Mouse (Mus musculus): ENCODE results near the gene Prr5. TPM values are rescaled to one million over a fixed set of nuclear protein-coding genes. Genes with fewer than 3 reads are reported as not detected.

Gene Prr5
- polyA plus RNA-seq, 1 experiment from 2014 or later, result 9.2 TPM

- no peaks in the 10 kb centered on the region for H3K4me1 ChIP-seq (ENCODE audit: insufficient read depth, low read depth, low read length)
- H3K36me3 ChIP-seq (ENCODE audit: insufficient read depth, low read length), result no peaks in the 10 kb centered on the region
- WGBS, result 15% methylated on average over 3 of the region's 3 CpGs
- H3K27me3 ChIP-seq (replicated peaks; ENCODE audit: insufficient read depth, low read length), result 0 out of 2 replicates have a peak, but pooled peaks cover 4% of the 10 kb centered on the region
- H3K9me3 ChIP-seq (ENCODE audit: low read length), result no peaks in the 10 kb centered on the region
- ATAC-seq (no peak), DNase-seq (ENCODE audit: low spot score) (peak; percentile 67)
- no peak overlapping the region for H3K4me2 ChIP-seq (replicated peaks; ENCODE audit: low read depth, low read length)
- H3K27ac ChIP-seq (ENCODE audit: low read length), result no peak overlapping the region
- peak; percentile 76 for TF ChIP-seq CTCF (IDR thresholded peaks at IDR 0.05)
- TF ChIP-seq EP300 (IDR thresholded peaks at IDR 0.05), result no peak
- H3K4me3 ChIP-seq (ENCODE audit: low read depth, low read length), result no peak overlapping the region
- no peak overlapping the region for H3K9ac ChIP-seq (replicated peaks; ENCODE audit: low read depth)
These were observed 39.7 kb upstream of the Prr5 start for GRCm38 (mm10) chr15:84629680-84630079.

GRCm38 (mm10) chr15:84631560-84631959, 37.9 kb upstream of the Prr5 start:
- no peak overlapping the region for H3K9ac ChIP-seq (replicated peaks; ENCODE audit: low read depth)
- WGBS, result 3% methylated on average over 7 of the region's 7 CpGs
- no peak for TF ChIP-seq EP300 (IDR thresholded peaks at IDR 0.05)
- peak; percentile 100 for TF ChIP-seq CTCF (IDR thresholded peaks at IDR 0.05)
- 0 out of 2 replicates have a peak, but pooled peaks cover 4% of the 10 kb centered on the region for H3K27me3 ChIP-seq (replicated peaks; ENCODE audit: insufficient read depth, low read length)
- H3K4me2 ChIP-seq (replicated peaks; ENCODE audit: low read depth, low read length), result no peak overlapping the region
- H3K9me3 ChIP-seq (ENCODE audit: low read length), result no peaks in the 10 kb centered on the region
- no peak overlapping the region for H3K27ac ChIP-seq (ENCODE audit: low read length)
- peak; percentile 49; the same call in 1 of the 2 replicates for ATAC-seq
- H3K4me1 ChIP-seq (ENCODE audit: insufficient read depth, low read depth, low read length), result no peaks in the 10 kb centered on the region
- H3K36me3 ChIP-seq (ENCODE audit: insufficient read depth, low read length), result no peaks in the 10 kb centered on the region
- no peak overlapping the region for H3K4me3 ChIP-seq (ENCODE audit: low read depth, low read length)
- DNase-seq (ENCODE audit: low spot score), result peak; percentile 71

GRCm38 (mm10) chr15:84634361-84634760, 35.1 kb upstream of the Prr5 start:
- 40% methylated on average over 3 of the region's 3 CpGs for WGBS
- ATAC-seq (no peak), DNase-seq (ENCODE audit: low spot score) (no peak)
- Histone ChIP-seq H3K9me3 (ENCODE audit: low read length) (no peaks in the 10 kb centered on the region), H3K4me3 (ENCODE audit: low read depth, low read length) (no peak overlapping the region), H3K4me2 (replicated peaks; ENCODE audit: low read depth, low read length) (no peak overlapping the region), H3K27me3 (replicated peaks; ENCODE audit: insufficient read depth, low read length) (0 out of 2 replicates have a peak, but pooled peaks cover 4% of the 10 kb centered on the region), H3K27ac (ENCODE audit: low read length) (no peak overlapping the region), H3K9ac (replicated peaks; ENCODE audit: low read depth) (no peak overlapping the region), H3K4me1 (ENCODE audit: insufficient read depth, low read depth, low read length) (no peaks in the 10 kb centered on the region), H3K36me3 (ENCODE audit: insufficient read depth, low read length) (no peaks in the 10 kb centered on the region)
- TF ChIP-seq CTCF (IDR thresholded peaks at IDR 0.05) (no peak), EP300 (IDR thresholded peaks at IDR 0.05) (no peak)

- Histone ChIP-seq H3K4me1 (ENCODE audit: insufficient read depth, low read depth, low read length) (no peaks in the 10 kb centered on the region), H3K27ac (ENCODE audit: low read length) (no peak overlapping the region), H3K36me3 (ENCODE audit: insufficient read depth, low read length) (no peaks in the 10 kb centered on the region), H3K9me3 (ENCODE audit: low read length) (no peaks in the 10 kb centered on the region), H3K4me3 (ENCODE audit: low read depth, low read length) (no peak overlapping the region), H3K4me2 (replicated peaks; ENCODE audit: low read depth, low read length) (no peak overlapping the region), H3K9ac (replicated peaks; ENCODE audit: low read depth) (no peak overlapping the region), H3K27me3 (replicated peaks; ENCODE audit: insufficient read depth, low read length) (no peaks in the 10 kb centered on the region)
- TF ChIP-seq CTCF (IDR thresholded peaks at IDR 0.05) (no peak), EP300 (IDR thresholded peaks at IDR 0.05) (no peak)
- ATAC-seq, result peak; percentile 45
- DNase-seq (ENCODE audit: low spot score), result peak; percentile 57
These were observed 31.0 kb upstream of the Prr5 start for GRCm38 (mm10) chr15:84638405-84638804.

- WGBS, result 53% methylated on average over 5 of the region's 5 CpGs
- TF ChIP-seq EP300 (IDR thresholded peaks at IDR 0.05) (no peak), CTCF (IDR thresholded peaks at IDR 0.05) (no peak)
- Histone ChIP-seq H3K4me2 (replicated peaks; ENCODE audit: low read depth, low read length) (no peak overlapping the region), H3K4me3 (ENCODE audit: low read depth, low read length) (no peak overlapping the region), H3K9ac (replicated peaks; ENCODE audit: low read depth) (no peak overlapping the region), H3K27ac (ENCODE audit: low read length) (peak overlapping the region; percentile 81), H3K36me3 (ENCODE audit: insufficient read depth, low read length) (no peaks in the 10 kb centered on the region), H3K4me1 (ENCODE audit: insufficient read depth, low read depth, low read length) (no peaks in the 10 kb centered on the region), H3K9me3 (ENCODE audit: low read length) (no peaks in the 10 kb centered on the region), H3K27me3 (replicated peaks; ENCODE audit: insufficient read depth, low read length) (no peaks in the 10 kb centered on the region)
- ATAC-seq, result peak; percentile 25; the same call in 1 of the 2 replicates
- DNase-seq (ENCODE audit: low spot score), result no peak
These were observed 30.4 kb upstream of the Prr5 start for GRCm38 (mm10) chr15:84639072-84639450.

- peak; percentile 89 for TF ChIP-seq EP300 (IDR thresholded peaks at IDR 0.05)
- no peak for TF ChIP-seq CTCF (IDR thresholded peaks at IDR 0.05)
- H3K4me3 ChIP-seq (ENCODE audit: low read depth, low read length), result no peak overlapping the region
- H3K4me1 ChIP-seq (ENCODE audit: insufficient read depth, low read depth, low read length), result no peaks in the 10 kb centered on the region
- WGBS, result 57% methylated on average over 6 of the region's 6 CpGs
- no peaks in the 10 kb centered on the region for H3K27me3 ChIP-seq (replicated peaks; ENCODE audit: insufficient read depth, low read length)
- H3K4me2 ChIP-seq (replicated peaks; ENCODE audit: low read depth, low read length), result no peak overlapping the region
- DNase-seq (ENCODE audit: low spot score) (peak; percentile 78), ATAC-seq (peak; percentile 80)
- H3K27ac ChIP-seq (ENCODE audit: low read length), result peak overlapping the region; percentile 81
- H3K9me3 ChIP-seq (ENCODE audit: low read length), result no peaks in the 10 kb centered on the region
- H3K9ac ChIP-seq (replicated peaks; ENCODE audit: low read depth), result no peak overlapping the region
- no peaks in the 10 kb centered on the region for H3K36me3 ChIP-seq (ENCODE audit: insufficient read depth, low read length)
These were observed 29.8 kb upstream of the Prr5 start for GRCm38 (mm10) chr15:84639451-84640136.
